8 mouse cellular contexts compared by ENCODE assay signal in the genomic region with DNA sequence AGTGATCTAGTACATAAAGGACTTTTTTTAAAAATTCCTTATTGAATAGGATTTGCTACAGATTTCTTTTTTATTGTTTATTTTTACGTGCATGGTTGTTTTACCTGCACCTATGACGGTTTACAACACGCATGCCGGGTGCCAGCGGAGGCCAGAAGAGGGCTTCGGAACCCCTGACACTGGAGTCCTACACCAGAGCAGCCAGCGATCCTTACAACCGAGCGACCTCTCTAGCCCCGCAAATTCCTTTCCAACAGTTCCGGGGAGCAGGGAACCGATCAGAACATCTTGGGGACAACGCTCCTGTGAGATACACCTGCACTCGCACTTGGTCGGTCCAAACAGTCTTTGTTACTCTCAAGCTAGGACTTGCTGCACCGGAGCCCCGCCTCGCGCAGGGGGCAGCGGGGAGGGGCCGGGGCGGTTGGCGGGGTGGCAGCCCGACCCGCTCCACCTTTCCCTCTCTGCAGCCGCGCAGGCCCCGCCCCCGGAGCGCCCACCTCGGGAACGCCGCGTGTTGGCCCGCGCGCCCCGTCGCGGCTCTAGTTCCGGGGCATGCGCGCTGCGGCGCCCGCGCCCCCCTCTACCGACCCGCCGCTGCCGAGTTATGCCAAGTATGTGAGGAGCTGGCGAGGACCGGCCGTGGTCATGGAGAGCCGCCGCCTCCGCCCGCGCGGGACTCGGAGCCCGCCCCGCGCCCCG. TPM values are rescaled to one million over a fixed set of nuclear protein-coding genes. Genes with fewer than 3 reads are reported as not detected.
DNase-seq lines count a peak whose midpoint lies in the region; ATAC-seq and TF ChIP-seq lines count a peak whose summit lies in the region.

Syde2 (plus strand) TSS at position 603 of the 702 bp plus-strand sequence.

- intact Hi-C loops in gastrocnemius, adult 2 months (cut with DNase I), result loop anchor here (5.0 kb wide), 1 partner anchor 50 kb away; the partner anchor contains the start of gene 2410004B18Rik

- H3K27me3 ChIP-seq in hindbrain, embryonic 15.5 days, result peaks cover 18% of the 10 kb centered on the region

- peak within 1 kb of the TSS; percentile 49 for H3K9ac ChIP-seq in hindbrain, embryonic 15.5 days

- no peak for TF ChIP-seq CTCF in gastrocnemius, adult 2 months (IDR thresholded peaks at IDR 0.05)

- no peaks in the 10 kb centered on the region for H3K9me3 ChIP-seq in hindbrain, embryonic 15.5 days

- peak within 1 kb of the TSS; percentile 84 for H3K27ac ChIP-seq in gastrocnemius, adult 2 months
- H3K27ac ChIP-seq in hindbrain, embryonic 15.5 days (replicated peaks), result peak within 1 kb of the TSS; percentile 71

- ATAC-seq in hindbrain, embryonic 15.5 days (ENCODE audit: low FRiP score, low read depth), result peak; percentile 89

- H3K4me1 ChIP-seq in hindbrain, embryonic 15.5 days (replicated peaks), result peaks cover 21% of the 10 kb centered on the region

- under 1% methylated on average over 60 of the region's 65 CpGs for whole genome bisulfite sequencing in hindbrain, embryonic 15.5 days

- H3K36me3 ChIP-seq in hindbrain, embryonic 15.5 days, result no peaks in the 10 kb centered on the region

- peak within 1 kb of the TSS; percentile 75 for H3K4me3 ChIP-seq in gastrocnemius, adult 2 months
- H3K4me3 ChIP-seq in hindbrain, embryonic 15.5 days, result peak within 1 kb of the TSS; percentile 87

- DNase-seq in MN1 (ENCODE audit: low spot score), result peak; percentile 82
- peak; percentile 2 for DNase-seq in cerebellum, adult 9-10 months
- DNase-seq in gastrocnemius, adult 2 months, result peak; percentile 85
- peak; percentile 7 for DNase-seq in left cerebral cortex, adult 11 months (ENCODE audit: low spot score)
- peak; percentile 90 for DNase-seq in lung, postnatal 25 days (ENCODE audit: low spot score)
- peak; percentile 47 for DNase-seq in right cerebral cortex, adult 18-20 months
- DNase-seq in yolk sac, embryonic 10.5 days (ENCODE audit: low spot score), result peak; percentile 90

- peak within 1 kb of the TSS; percentile 63 for H3K4me2 ChIP-seq in hindbrain, embryonic 15.5 days

RNA-seq across cellular contexts. Expression of gene Syde2, which starts in this region (rescaled TPM):
- 1 to 10 TPM in 1 of 2 experiments, under 1 TPM in 1; 0.97 to 1.1 TPM for total RNA-seq in gastrocnemius, adult 2 months (2021)
- polyA plus RNA-seq in hindbrain, embryonic 15.5 days (2015; fragmentation: Nextera tagmentation; extraction: Ambion mirVana), result 0.34 and 0.54 TPM in 2 replicates

Comparison
In these comparisons a context has a peak if more than half of its experiments do, and no peak if none do; other contexts are left out.
1. Peak in every context shown above with its lines: DNase-seq, ATAC-seq, H3K4me3 ChIP-seq and H3K27ac ChIP-seq.
2. Peak in ATAC-seq, H3K4me3 ChIP-seq, H3K27ac ChIP-seq, H3K9ac ChIP-seq and H3K4me2 ChIP-seq in hindbrain, embryonic 15.5 days; RNA of the gene not detected or under 1 TPM.
3. DNase-seq: peak in every context shown above with its lines; median percentile 90 in lung, postnatal 25 days; 90 in yolk sac, embryonic 10.5 days; 85 in gastrocnemius, adult 2 months; 82 in MN1; 47 in right cerebral cortex, adult 18-20 months; 7 in left cerebral cortex, adult 11 months; 2 in cerebellum, adult 9-10 months.